Mouse (Mus musculus): ENCODE measurements around the gene Prkaca. TPM values are rescaled to one million over a fixed set of nuclear protein-coding genes. Genes with fewer than 3 reads are reported as not detected.

Gene Prkaca
- total RNA-seq (2021): 100 to 1,000 TPM; 353 to 360 TPM

- DNase-seq (ENCODE audit: low spot score): peak; percentile 99
- intact Hi-C loops (cut with DNase I): no loop called here
Measured at GRCm38 (mm10) chr8:83972150-83973120, at the start of gene Prkaca. Prkaca (plus strand) TSS chr8:83972993.

- no peak for DNase-seq (ENCODE audit: low spot score)
- intact Hi-C loops (cut with DNase I): no loop called here
Measured at GRCm38 (mm10) chr8:83924585-83924984, 48.2 kb upstream of the Prkaca start.

GRCm38 (mm10) chr8:83926266-83926665, 46.5 kb upstream of the Prkaca start:
- intact Hi-C loops (cut with DNase I): no loop called here
- no peak for DNase-seq (ENCODE audit: low spot score)

GRCm38 (mm10) chr8:83934222-83934621, 38.6 kb upstream of the Prkaca start:
- DNase-seq (ENCODE audit: low spot score): no peak
- intact Hi-C loops (cut with DNase I): no loop called here

- intact Hi-C loops (cut with DNase I): no loop called here
- DNase-seq (ENCODE audit: low spot score): no peak
Measured at GRCm38 (mm10) chr8:83934994-83935393, 37.8 kb upstream of the Prkaca start.

- DNase-seq (ENCODE audit: low spot score): no peak
- intact Hi-C loops (cut with DNase I): no loop called here
Measured at GRCm38 (mm10) chr8:83935435-83935834, 37.4 kb upstream of the Prkaca start.

- DNase-seq (ENCODE audit: low spot score): no peak
- intact Hi-C loops (cut with DNase I): no loop called here
Measured at GRCm38 (mm10) chr8:83937645-83938044, 35.1 kb upstream of the Prkaca start.

- intact Hi-C loops (cut with DNase I): no loop called here
- no peak for DNase-seq (ENCODE audit: low spot score)
Measured at GRCm38 (mm10) chr8:83938330-83938729, 34.5 kb upstream of the Prkaca start.

- intact Hi-C loops (cut with DNase I): no loop called here
- no peak for DNase-seq (ENCODE audit: low spot score)
Measured at GRCm38 (mm10) chr8:83941066-83941677, 31.6 kb upstream of the Prkaca start.

GRCm38 (mm10) chr8:83942446-83942845, 30.3 kb upstream of the Prkaca start:
- DNase-seq (ENCODE audit: low spot score): no peak
- intact Hi-C loops (cut with DNase I): no loop called here

GRCm38 (mm10) chr8:83945540-83945939, 27.3 kb upstream of the Prkaca start:
- intact Hi-C loops (cut with DNase I): no loop called here
- DNase-seq (ENCODE audit: low spot score): no peak

GRCm38 (mm10) chr8:83954749-83955105, 18.1 kb upstream of the Prkaca start:
- DNase-seq (ENCODE audit: low spot score): no peak
- intact Hi-C loops (cut with DNase I): loop anchor here (1.0 to 10.0 kb wide), 4 partner anchors 58 to 510 kb away; no protein-coding TSS in a partner anchor

GRCm38 (mm10) chr8:83955106-83955957, 17.5 kb upstream of the Prkaca start, which contains the start of the genes Gm10644 and Asf1b:
Gm10644 (minus strand) TSS chr8:83955205.
Asf1b (plus strand) TSS chr8:83955507.
- DNase-seq (ENCODE audit: low spot score): peak; percentile 97

GRCm38 (mm10) chr8:83955958-83956218, 16.9 kb upstream of the Prkaca start:
- intact Hi-C loops (cut with DNase I): loop anchor here (1.0 to 10.0 kb wide), 4 partner anchors 60 to 511 kb away; no protein-coding TSS in a partner anchor
- no peak for DNase-seq (ENCODE audit: low spot score)

More at GRCm38 (mm10) chr8:83955106-83955957, 17.5 kb upstream of the Prkaca start, which contains the start of the genes Gm10644 and Asf1b:
- intact Hi-C loops (cut with DNase I): loop anchor here (1.0 to 10.0 kb wide), 4 partner anchors 59 to 511 kb away; no protein-coding TSS in a partner anchor

- no peak for DNase-seq (ENCODE audit: low spot score)
- intact Hi-C loops (cut with DNase I): loop anchor here (5.0 to 10.0 kb wide), 3 partner anchors 172 to 512 kb away; no protein-coding TSS in a partner anchor
Measured at GRCm38 (mm10) chr8:83956789-83957188, 16.0 kb upstream of the Prkaca start.

- DNase-seq (ENCODE audit: low spot score): no peak
- intact Hi-C loops (cut with DNase I): no loop called here
Measured at GRCm38 (mm10) chr8:83964015-83964765, 8.6 kb upstream of the Prkaca start.

- no peak for DNase-seq (ENCODE audit: low spot score)
- intact Hi-C loops (cut with DNase I): no loop called here
Measured at GRCm38 (mm10) chr8:83967701-83968100, 5.1 kb upstream of the Prkaca start.

- intact Hi-C loops (cut with DNase I): no loop called here
- DNase-seq (ENCODE audit: low spot score): no peak
Measured at GRCm38 (mm10) chr8:83971121-83971520, 1.7 kb upstream of the Prkaca start.

GRCm38 (mm10) chr8:83971661-83972060, 1.1 kb upstream of the Prkaca start:
- DNase-seq (ENCODE audit: low spot score): no peak
- intact Hi-C loops (cut with DNase I): no loop called here

All from heart, postnatal 25 days (tissue).